Mouse (Mus musculus) kidney, adult 2 months (tissue): ENCODE data around the gene Fam199x. TPM values are rescaled to one million over a fixed set of nuclear protein-coding genes. Genes with fewer than 3 reads are reported as not detected.

Source experiments
- DNase-seq: peaks from one replicate; pipeline ENCODE4 v3.0.0; 2021
- H3K27ac ChIP-seq: fragments of 200-500 bp; 2 replicates; pipeline ENCODE4 v1.5.1; 2012; ENCODE audit warnings: low read depth, low read length, control low read depth, inconsistent platforms; ENCODE audit not compliant: insufficient read depth
- H3K27me3 ChIP-seq: fragments of 200-500 bp; replicated peaks from 2 replicates; pipeline ENCODE4 v1.6.1; 2012; ENCODE audit warnings: mild to moderate bottlenecking, moderate library complexity, low read length, inconsistent platforms; ENCODE audit not compliant: control insufficient read depth, insufficient read depth
- H3K36me3 ChIP-seq: fragments of 200-500 bp; 2 replicates; pipeline ENCODE4 v1.6.1; 2012; ENCODE audit warnings: mild to moderate bottlenecking, moderate library complexity, low read length, inconsistent platforms; ENCODE audit not compliant: control insufficient read depth, insufficient read depth
- H3K4me1 ChIP-seq: fragments of 200-500 bp; 2 replicates; pipeline ENCODE4 v1.6.1; 2011; ENCODE audit warnings: low read length; ENCODE audit not compliant: control insufficient read depth, insufficient read depth
- H3K4me3 ChIP-seq: fragments of 200-500 bp; 2 replicates; pipeline ENCODE4 v1.5.1; 2011; ENCODE audit warnings: mild to moderate bottlenecking, low read depth, low read length, control low read depth; ENCODE audit not compliant: insufficient read depth
- CTCF ChIP-seq: fragments of 200-500 bp; conservative IDR thresholded peaks from 2 replicates; pipeline ENCODE4 v1.5.1; 2011; ENCODE audit warnings: low read depth, mild to moderate bottlenecking, control low read depth, low read length, moderate library complexity, mixed read lengths; ENCODE audit not compliant: insufficient read depth, insufficient read length
- POLR2A ChIP-seq: fragments of 200-500 bp; IDR thresholded peaks from one replicate; pipeline ENCODE4 v1.6.1; 2011; ENCODE audit warnings: low read depth, low read length, control low read depth
- WGBS: fragments of 180-500 bp; shearing (Covaris S2); methylation state at CpG from one replicate; pipeline ENCODE4 v1.1.7; 2018; 5-methylcytosine and 5-hydroxymethylcytosine counted together
- polyA plus RNA-seq: library from polyadenylated mRNA; depleted of rRNA; stranded (reverse); fragments of >200 nt; gene quantifications from 2 replicates; pipeline ENCODE4 v1.2.3, GENCODE M21; 2012; rRNA removed

The Fam199x gene
- 0.83 and 0.91 TPM in 2 replicates for polyA plus RNA-seq

- H3K27ac ChIP-seq, result peak within 1 kb of the TSS; percentile 68
Observed at GRCm38 (mm10) chrX:137049425-137050225, at the start of gene Fam199x. TSS of gene Fam199x (plus strand) at chrX:137049594.

GRCm38 (mm10) chrX:137015099-137015709 is 34.2 kb upstream of the Fam199x start:
- TF ChIP-seq POLR2A (no peak), CTCF (peak; percentile 49)
- WGBS, result 52% methylated on average over 6 of the region's 6 CpGs
- H3K4me1 ChIP-seq, result no peaks in the 10 kb centered on the region; the same call in 1 of the 2 replicates
- H3K36me3 ChIP-seq, result no peaks in the 10 kb centered on the region
- no peak overlapping the region for H3K27ac ChIP-seq
- DNase-seq, result peak; percentile 59
- H3K27me3 ChIP-seq, result no peaks in the 10 kb centered on the region
- no peak overlapping the region for H3K4me3 ChIP-seq

More at GRCm38 (mm10) chrX:137049425-137050225, at the start of gene Fam199x:
- WGBS, result under 1% methylated on average over 52 of the region's 62 CpGs
- DNase-seq, result peak; percentile 88
- H3K4me1 ChIP-seq, result no peaks in the 10 kb centered on the region
- no peak for TF ChIP-seq POLR2A
- TF ChIP-seq CTCF, result peak; percentile 56
- peak within 1 kb of the TSS; percentile 100 for H3K4me3 ChIP-seq
- H3K36me3 ChIP-seq, result no peaks in the 10 kb centered on the region
- H3K27me3 ChIP-seq, result no peaks in the 10 kb centered on the region

- no peaks in the 10 kb centered on the region for H3K36me3 ChIP-seq
- H3K4me1 ChIP-seq, result no peaks in the 10 kb centered on the region; the same call in 1 of the 2 replicates
- 65% methylated on average over 1 of the region's 1 CpGs for WGBS
- no peak for DNase-seq
- H3K4me3 ChIP-seq, result no peak overlapping the region
- H3K27ac ChIP-seq, result no peak overlapping the region
- TF ChIP-seq CTCF (no peak), POLR2A (no peak)
- H3K27me3 ChIP-seq, result no peaks in the 10 kb centered on the region
Observed at GRCm38 (mm10) chrX:137017668-137018067, 31.7 kb upstream of the Fam199x start.

GRCm38 (mm10) chrX:137019310-137019709 is 30.1 kb upstream of the Fam199x start:
- no peak overlapping the region for H3K27ac ChIP-seq
- WGBS, result 4% methylated on average over 1 of the region's 1 CpGs
- no peaks in the 10 kb centered on the region for H3K36me3 ChIP-seq
- TF ChIP-seq POLR2A (no peak), CTCF (peak; percentile 46)
- peak; percentile 65 for DNase-seq
- H3K4me1 ChIP-seq, result no peaks in the 10 kb centered on the region; the same call in 1 of the 2 replicates
- H3K27me3 ChIP-seq, result no peaks in the 10 kb centered on the region
- no peak overlapping the region for H3K4me3 ChIP-seq

GRCm38 (mm10) chrX:137030916-137031315 is 18.5 kb upstream of the Fam199x start:
- no peaks in the 10 kb centered on the region for H3K27me3 ChIP-seq
- H3K36me3 ChIP-seq, result no peaks in the 10 kb centered on the region
- H3K27ac ChIP-seq, result no peak overlapping the region
- no peak overlapping the region for H3K4me3 ChIP-seq
- TF ChIP-seq POLR2A, result no peak
- no peak for TF ChIP-seq CTCF
- peak; percentile 42 for DNase-seq
- peaks cover 5% of the 10 kb centered on the region for H3K4me1 ChIP-seq
- WGBS, result 58% methylated on average over 8 of the region's 8 CpGs

- H3K4me3 ChIP-seq, result no peak overlapping the region
- WGBS, result 89% methylated on average over 5 of the region's 5 CpGs
- H3K27me3 ChIP-seq, result no peaks in the 10 kb centered on the region
- H3K27ac ChIP-seq, result no peak overlapping the region
- TF ChIP-seq POLR2A, result no peak
- TF ChIP-seq CTCF, result no peak
- no peaks in the 10 kb centered on the region for H3K36me3 ChIP-seq
- H3K4me1 ChIP-seq, result peaks cover 5% of the 10 kb centered on the region
- no peak for DNase-seq
Observed at GRCm38 (mm10) chrX:137031726-137032125, 17.7 kb upstream of the Fam199x start.

- peak; percentile 27 for DNase-seq
- H3K27ac ChIP-seq, result no peak overlapping the region
- no peak for TF ChIP-seq CTCF
- no peak for TF ChIP-seq POLR2A
- no peaks in the 10 kb centered on the region for H3K36me3 ChIP-seq
- no peak overlapping the region for H3K4me3 ChIP-seq
- 27% methylated on average over 4 of the region's 4 CpGs for WGBS
- no peaks in the 10 kb centered on the region for H3K27me3 ChIP-seq
- H3K4me1 ChIP-seq, result peaks cover 5% of the 10 kb centered on the region
Observed at GRCm38 (mm10) chrX:137034322-137034721, 15.1 kb upstream of the Fam199x start.
